ENCODE assay signal across 8 mouse cellular contexts in genomic region chr9:87015288-87015937, GRCm38 (mm10). TPM values are rescaled to one million over a fixed set of nuclear protein-coding genes. Genes with fewer than 3 reads are reported as not detected.
DNase-seq lines count a peak whose midpoint lies in the region; ATAC-seq lines count a peak whose summit lies in the region.

TSS of gene Ripply2 (plus strand) at chr9:87015537.

- peak within 1 kb of the TSS; percentile 55 for H3K4me3 ChIP-seq in kidney, embryonic 16.5 days (ENCODE audit: low read length)
- peak within 1 kb of the TSS; percentile 60 for H3K4me3 ChIP-seq in forebrain, embryonic 15.5 days
- H3K4me3 ChIP-seq in midbrain, embryonic 11.5 days (ENCODE audit: low read depth, low read length), result peak within 1 kb of the TSS; percentile 52

- no peaks in the 10 kb centered on the region for H3K36me3 ChIP-seq in kidney, embryonic 16.5 days (ENCODE audit: insufficient read depth, low read length)
- H3K36me3 ChIP-seq in forebrain, embryonic 15.5 days, result no peaks in the 10 kb centered on the region
- H3K36me3 ChIP-seq in midbrain, embryonic 11.5 days (ENCODE audit: control insufficient read depth, insufficient read depth, low read length), result no peaks in the 10 kb centered on the region

- ATAC-seq in kidney, embryonic 16.5 days (ENCODE audit: low FRiP score, low TSS enrichment), result peak; percentile 70; the same call in 1 of the 2 replicates
- peak; percentile 89 for ATAC-seq in forebrain, embryonic 15.5 days (replicated peaks)
- ATAC-seq in midbrain, embryonic 11.5 days (ENCODE audit: low FRiP score), result peak; percentile 87
- no peak for ATAC-seq in erythroid progenitor cell, adult 5-6 weeks (replicated peaks; ENCODE audit: low FRiP score, poor library complexity, severe bottlenecking)

- no peaks in the 10 kb centered on the region for H3K4me1 ChIP-seq in kidney, embryonic 16.5 days (ENCODE audit: insufficient read depth, low read length)
- peaks cover 10% of the 10 kb centered on the region for H3K4me1 ChIP-seq in forebrain, embryonic 15.5 days
- no peaks in the 10 kb centered on the region; the same call in 1 of the 2 replicates for H3K4me1 ChIP-seq in midbrain, embryonic 11.5 days (ENCODE audit: control insufficient read depth, insufficient read depth, low read length)

- under 1% methylated on average over 71 of the region's 71 CpGs for WGBS in kidney, embryonic 16.5 days
- under 1% methylated on average over 70 of the region's 71 CpGs for WGBS in forebrain, embryonic 15.5 days
- under 1% methylated on average over 71 of the region's 71 CpGs for WGBS in midbrain, embryonic 11.5 days

- DNase-seq in kidney, postnatal 25 days, result no peak
- DNase-seq in cerebellum, adult 11-12 months, result peak; percentile 72
- DNase-seq in layer of hippocampus, adult 9-11 months, result peak; percentile 32
- DNase-seq in midbrain, embryonic 11.5 days (ENCODE audit: low spot score, missing footprints), result peak; percentile 95
- DNase-seq in testis, postnatal 10 days (ENCODE audit: low spot score), result peak; percentile 42

- H3K9me3 ChIP-seq in kidney, embryonic 16.5 days (ENCODE audit: low read length), result no peaks in the 10 kb centered on the region
- H3K9me3 ChIP-seq in forebrain, embryonic 15.5 days, result no peaks in the 10 kb centered on the region
- H3K9me3 ChIP-seq in midbrain, embryonic 11.5 days (ENCODE audit: control insufficient read depth, low read length), result no peaks in the 10 kb centered on the region

- H3K4me2 ChIP-seq in kidney, embryonic 16.5 days (replicated peaks; ENCODE audit: low read depth, low read length), result peak within 1 kb of the TSS; percentile 86
- peak within 1 kb of the TSS; percentile 90 for H3K4me2 ChIP-seq in forebrain, embryonic 15.5 days (replicated peaks)
- H3K4me2 ChIP-seq in midbrain, embryonic 11.5 days, result peak within 1 kb of the TSS; percentile 89

- H3K27ac ChIP-seq in kidney, embryonic 16.5 days (ENCODE audit: low read length), result no peak within 1 kb of the TSS
- H3K27ac ChIP-seq in forebrain, embryonic 15.5 days (replicated peaks), result no peak within 1 kb of the TSS
- no peak within 1 kb of the TSS for H3K27ac ChIP-seq in midbrain, embryonic 11.5 days (ENCODE audit: low read depth, low read length)

- peak within 1 kb of the TSS; percentile 53; the same call in 1 of the 2 replicates for H3K9ac ChIP-seq in kidney, embryonic 16.5 days (replicated peaks; ENCODE audit: low read length)
- peak within 1 kb of the TSS; percentile 75 for H3K9ac ChIP-seq in forebrain, embryonic 15.5 days (replicated peaks)
- H3K9ac ChIP-seq in midbrain, embryonic 11.5 days (ENCODE audit: low read length), result peak within 1 kb of the TSS; percentile 67

- peaks cover 33% of the 10 kb centered on the region for H3K27me3 ChIP-seq in kidney, embryonic 16.5 days (ENCODE audit: insufficient read depth, low read length)
- H3K27me3 ChIP-seq in forebrain, embryonic 15.5 days, result 0 out of 2 replicates have a peak, but pooled peaks cover 3% of the 10 kb centered on the region
- peaks cover 16% of the 10 kb centered on the region for H3K27me3 ChIP-seq in midbrain, embryonic 11.5 days (ENCODE audit: control insufficient read depth, insufficient read depth, low read length)

RNA-seq across cellular contexts. Expression of gene Ripply2, which starts in this region (rescaled TPM):
- polyA plus RNA-seq in kidney, embryonic 16.5 days (2015; fragmentation: Nextera tagmentation; extraction: Ambion mirVana), result 0.90 and 2.1 TPM in 2 replicates
- polyA plus RNA-seq in forebrain, embryonic 15.5 days (2015; fragmentation: Nextera tagmentation; extraction: Ambion mirVana), result 5.8 and 6.8 TPM in 2 replicates
- polyA plus RNA-seq in midbrain, embryonic 11.5 days (2014; fragmentation: Nextera tagmentation; extraction: Ambion mirVana), result 0.63 and 0.67 TPM in 2 replicates
- total RNA-seq in erythroid progenitor cell, adult 5-6 weeks (2015; ENCODE audit: low replicate concordance), result not detected in 2 replicates
- not detected in 2 replicates for total RNA-seq in erythroid progenitor cell, adult 5-6 weeks (2017; ENCODE audit: low replicate concordance)

Comparison
In these comparisons a context has a peak if more than half of its experiments do, and no peak if none do; other contexts are left out.
1. Peak in DNase-seq, ATAC-seq, H3K4me3 ChIP-seq, H3K9ac ChIP-seq and H3K4me2 ChIP-seq in midbrain, embryonic 11.5 days; RNA of the gene not detected or under 1 TPM.
2. DNase-seq: peak in cerebellum, adult 11-12 months (single experiment), layer of hippocampus, adult 9-11 months (single experiment) and testis, postnatal 10 days (single experiment); none in kidney, postnatal 25 days (0 of 2).
3. Peak in every context shown above with its lines, with median percentiles within 50 percentile points of each other: H3K4me2 ChIP-seq, H3K4me3 ChIP-seq and H3K9ac ChIP-seq.